Mouse (Mus musculus) retina, adult 2 months (tissue): ENCODE data around the gene Zfc3h1.

Source experiments
- DNase-seq: peaks from one replicate; pipeline ENCODE4 v3.0.0-alpha.2; 2012; ENCODE audit warnings: low read depth, low spot score

The Zfc3h1 gene

DNA sequence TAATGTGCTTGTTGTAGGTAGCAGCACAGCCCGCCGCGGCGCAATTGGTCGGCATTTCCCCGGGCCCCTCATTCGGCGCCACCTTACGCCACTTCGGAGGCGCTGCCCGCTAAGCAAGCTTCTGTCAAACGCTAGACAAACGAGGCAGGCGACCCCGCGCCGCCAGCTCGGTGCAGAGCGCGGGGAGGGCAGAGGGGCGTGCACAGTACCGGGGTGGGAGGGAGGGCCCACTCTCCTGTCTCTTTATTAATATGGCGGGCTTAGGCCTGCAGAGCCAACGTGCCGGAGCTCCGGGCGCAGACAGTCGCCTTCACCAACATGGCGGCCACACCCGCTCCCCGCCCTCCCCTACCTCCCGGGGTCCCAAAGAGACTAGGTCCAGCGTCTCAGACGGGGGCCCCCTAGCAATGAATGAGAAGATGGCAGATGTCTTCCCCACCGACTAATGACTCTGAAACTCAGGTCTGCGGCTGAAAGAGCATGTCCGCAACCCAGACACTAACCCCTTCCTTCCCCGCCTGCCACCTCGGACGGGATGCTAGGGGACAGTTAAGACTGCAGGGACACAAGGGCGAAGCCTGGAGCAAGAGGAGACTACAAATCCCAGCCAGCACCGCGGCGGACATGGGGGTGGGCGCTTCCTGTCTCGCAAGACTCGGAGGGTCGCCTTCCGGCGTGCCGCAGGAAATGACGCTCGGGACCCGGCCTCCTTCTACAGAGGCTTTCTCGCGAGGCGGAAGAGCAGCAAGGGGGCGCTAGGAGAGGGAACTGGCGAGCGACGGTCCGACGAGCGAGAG lies at the start of gene Zfc3h1, which contains the start of gene Thap2:
Zfc3h1 (plus strand) TSS at position 739 of the 797 bp plus-strand sequence.
Thap2 (minus strand) TSS at position 223 of the 797 bp plus-strand sequence.
- peak; percentile 96 for DNase-seq

DNA sequence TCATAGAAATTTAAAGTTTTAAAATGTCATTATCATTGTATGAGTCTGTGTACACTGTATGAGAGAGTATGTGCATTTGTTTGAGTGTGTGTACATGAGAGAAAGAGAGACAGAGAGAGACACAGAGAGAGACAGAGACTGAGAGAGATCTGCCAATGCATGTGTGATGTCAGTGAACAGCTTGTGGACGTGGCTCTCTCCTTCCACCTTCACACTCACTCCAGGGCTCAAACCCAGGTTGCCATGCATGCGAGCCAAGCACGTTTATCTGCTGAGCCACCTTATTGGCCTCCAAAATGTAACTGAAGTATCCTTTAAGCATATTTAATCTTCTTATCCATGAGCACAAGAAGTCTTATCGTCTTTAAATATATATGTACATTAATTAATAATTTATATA lies 47.9 kb upstream of the Zfc3h1 start:
- no peak for DNase-seq

- DNase-seq = no peak
These were observed 44.9 kb upstream of the Zfc3h1 start for GRCm38 (mm10) chr10:115339820-115340328.

DNA sequence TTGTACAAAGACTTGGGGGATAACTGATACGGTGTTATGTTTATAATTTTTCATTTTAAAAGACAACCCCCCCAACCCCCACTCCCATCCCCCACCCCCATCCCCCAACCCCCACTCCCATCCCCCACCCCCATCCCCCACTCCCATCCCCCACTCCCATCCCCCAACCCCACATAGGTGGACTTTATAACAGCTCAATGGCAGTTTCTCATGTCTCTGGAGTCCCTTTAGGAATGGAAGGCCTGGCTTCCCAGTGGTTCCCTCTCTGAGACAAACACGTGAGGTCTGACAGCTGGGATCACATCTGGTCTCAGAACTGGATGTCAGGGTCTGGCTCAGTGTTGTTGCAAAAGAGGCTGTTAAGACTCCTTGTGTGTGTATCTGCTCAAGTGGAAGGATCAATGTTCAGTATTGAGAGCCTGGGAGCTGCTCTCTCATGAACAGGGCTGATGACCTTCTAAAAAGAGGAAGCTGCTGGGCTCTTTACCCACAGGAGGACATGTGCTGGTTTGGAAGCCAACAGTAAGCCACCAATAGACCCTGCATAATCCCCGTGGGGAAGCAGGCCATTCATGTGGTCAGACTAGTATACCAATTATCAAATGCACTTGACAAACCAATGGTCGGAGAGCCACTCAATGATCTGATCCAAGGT lies 41.9 kb upstream of the Zfc3h1 start:
- DNase-seq = no peak

- DNase-seq = no peak
These were observed 38.3 kb upstream of the Zfc3h1 start for GRCm38 (mm10) chr10:115346444-115346843.

DNA sequence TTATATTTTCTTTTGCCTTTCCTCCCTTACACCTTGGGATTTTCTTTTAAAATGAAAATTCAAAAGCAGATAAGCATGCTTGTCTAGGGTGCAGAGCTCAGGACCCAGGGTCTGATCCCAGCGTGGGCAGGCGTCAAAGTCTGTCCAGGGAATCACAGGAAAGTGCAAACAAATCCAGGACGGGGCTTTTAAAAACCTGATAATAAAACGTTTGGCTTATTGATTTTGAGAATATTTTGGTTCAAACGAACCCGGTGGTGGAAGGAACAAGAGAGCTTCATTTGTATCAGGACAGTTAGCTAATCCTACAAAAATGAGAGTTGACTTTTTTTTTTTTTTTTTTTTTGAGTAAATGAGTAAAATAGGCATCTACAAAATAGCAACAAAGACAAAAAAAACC lies 36.6 kb upstream of the Zfc3h1 start:
- no peak for DNase-seq

DNA sequence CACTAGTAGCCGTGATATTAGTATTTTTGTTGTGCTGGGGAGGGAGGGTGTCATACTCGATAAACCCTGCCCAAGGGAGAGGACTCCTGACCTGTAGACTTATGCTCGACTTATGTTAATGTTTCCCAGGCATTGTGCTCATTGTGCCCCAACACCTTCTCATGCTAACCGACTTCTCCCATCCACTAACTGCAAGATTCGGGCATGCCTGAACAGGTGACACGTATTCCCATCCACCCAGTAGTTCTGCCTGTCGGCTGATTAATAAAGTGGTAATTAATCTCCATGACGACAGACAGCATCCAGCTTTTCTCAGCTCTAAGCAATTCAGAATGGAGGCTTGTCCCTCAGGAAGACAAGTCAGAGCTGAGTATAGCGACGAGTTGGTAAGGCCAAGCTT lies 35.7 kb upstream of the Zfc3h1 start:
- no peak for DNase-seq

- no peak for DNase-seq
These were observed 35.2 kb upstream of the Zfc3h1 start for GRCm38 (mm10) chr10:115349509-115349908.

DNA sequence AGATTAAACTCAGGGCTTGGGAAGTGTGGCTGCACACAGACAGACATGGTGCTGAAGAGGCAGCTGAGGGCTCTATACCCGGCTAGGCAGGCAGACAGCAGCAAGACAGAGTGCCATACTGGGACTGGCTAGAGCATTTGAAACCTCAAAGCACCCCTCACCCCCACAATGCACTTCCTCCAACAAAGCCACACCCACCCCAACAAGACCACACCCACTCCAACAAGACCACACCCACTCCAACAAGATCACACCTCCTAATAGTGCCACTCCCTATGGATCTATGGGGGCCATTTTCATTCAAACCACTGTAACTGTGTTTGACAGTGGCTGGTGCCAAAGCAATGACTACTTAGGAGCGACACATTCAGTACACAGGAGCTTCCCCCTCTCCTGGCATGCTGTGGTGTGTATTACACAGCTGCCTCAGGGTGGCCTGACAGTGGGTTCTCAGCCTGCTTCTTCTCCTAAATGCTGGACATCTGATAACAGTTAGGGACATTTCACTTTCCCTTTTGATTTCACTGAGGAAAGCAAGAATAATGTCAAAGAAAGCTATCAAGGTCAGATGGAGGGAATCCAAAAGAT lies 33.9 kb upstream of the Zfc3h1 start:
- DNase-seq = no peak

DNA sequence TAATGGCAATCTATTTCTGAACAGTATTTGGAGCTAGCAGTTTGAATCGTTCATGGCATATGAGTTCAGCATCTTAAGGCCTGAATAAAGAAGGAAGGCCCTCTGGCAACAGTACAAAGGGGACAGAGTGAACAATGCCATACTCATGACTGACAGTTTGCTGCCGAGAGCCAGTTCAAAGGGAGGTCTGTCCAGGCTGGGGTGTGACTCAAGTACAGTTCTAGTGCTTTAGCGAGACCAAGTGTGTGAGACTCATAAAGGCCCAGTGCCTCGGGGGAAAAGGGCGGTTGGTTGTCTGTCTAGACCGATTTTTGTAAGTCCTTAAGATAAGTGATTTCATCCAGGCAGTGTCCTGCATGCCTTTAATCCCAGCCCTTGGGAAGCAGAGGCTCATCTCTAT lies 30.2 kb upstream of the Zfc3h1 start:
- DNase-seq = no peak

GRCm38 (mm10) chr10:115355016-115355415 lies 29.7 kb upstream of the Zfc3h1 start:
- DNase-seq = no peak

- no peak for DNase-seq
These were observed 28.7 kb upstream of the Zfc3h1 start for GRCm38 (mm10) chr10:115356106-115356505.

- no peak for DNase-seq
These were observed 26.4 kb upstream of the Zfc3h1 start for GRCm38 (mm10) chr10:115358216-115358919.

DNA sequence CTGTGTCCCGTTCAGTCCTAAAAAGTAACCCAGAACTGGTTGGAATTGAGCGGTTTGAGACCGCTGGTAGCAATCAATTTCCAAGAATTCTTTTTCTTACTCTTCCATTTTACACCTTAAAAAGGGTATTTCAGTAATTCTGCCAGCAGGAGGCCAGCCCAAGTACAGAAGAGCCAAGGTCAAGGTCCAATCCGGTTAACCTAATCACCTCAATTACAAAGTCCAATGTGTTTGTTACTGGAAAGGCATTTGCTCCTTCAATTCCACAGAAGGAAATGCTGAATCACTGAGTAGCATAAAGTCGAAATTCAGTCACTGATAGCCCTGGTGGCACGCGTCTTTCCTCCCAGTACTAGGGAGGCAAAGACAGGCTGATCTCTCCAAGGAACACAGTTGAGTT lies 25.7 kb upstream of the Zfc3h1 start:
- DNase-seq = no peak

- DNase-seq = peak; percentile 89
These were observed 22.7 kb upstream of the Zfc3h1 start, which contains the start of gene Tmem19 for GRCm38 (mm10) chr10:115361840-115362622. Gene Tmem19, minus strand, starts transcription at chr10:115362501.

DNA sequence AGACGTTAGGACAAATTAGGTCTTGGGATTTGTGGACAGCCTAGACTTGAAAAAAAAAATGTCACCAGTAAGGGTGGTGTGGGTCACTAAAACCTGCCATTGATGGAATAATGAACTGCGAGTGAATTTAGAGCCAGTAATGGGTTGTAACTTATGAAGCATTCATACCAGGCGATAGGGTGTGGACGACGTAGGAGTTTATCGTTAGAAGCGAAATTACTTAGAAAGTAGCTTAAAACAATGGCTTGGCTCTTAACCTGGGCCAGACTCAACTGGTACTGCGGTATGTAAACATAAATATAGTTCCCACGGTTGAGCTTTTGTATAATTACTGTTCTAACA lies 22.2 kb upstream of the Zfc3h1 start:
- DNase-seq = no peak

- no peak for DNase-seq
These were observed 21.6 kb upstream of the Zfc3h1 start for GRCm38 (mm10) chr10:115363151-115363550.

GRCm38 (mm10) chr10:115381506-115382084 lies 3.2 kb upstream of the Zfc3h1 start:
- no peak for DNase-seq

DNA sequence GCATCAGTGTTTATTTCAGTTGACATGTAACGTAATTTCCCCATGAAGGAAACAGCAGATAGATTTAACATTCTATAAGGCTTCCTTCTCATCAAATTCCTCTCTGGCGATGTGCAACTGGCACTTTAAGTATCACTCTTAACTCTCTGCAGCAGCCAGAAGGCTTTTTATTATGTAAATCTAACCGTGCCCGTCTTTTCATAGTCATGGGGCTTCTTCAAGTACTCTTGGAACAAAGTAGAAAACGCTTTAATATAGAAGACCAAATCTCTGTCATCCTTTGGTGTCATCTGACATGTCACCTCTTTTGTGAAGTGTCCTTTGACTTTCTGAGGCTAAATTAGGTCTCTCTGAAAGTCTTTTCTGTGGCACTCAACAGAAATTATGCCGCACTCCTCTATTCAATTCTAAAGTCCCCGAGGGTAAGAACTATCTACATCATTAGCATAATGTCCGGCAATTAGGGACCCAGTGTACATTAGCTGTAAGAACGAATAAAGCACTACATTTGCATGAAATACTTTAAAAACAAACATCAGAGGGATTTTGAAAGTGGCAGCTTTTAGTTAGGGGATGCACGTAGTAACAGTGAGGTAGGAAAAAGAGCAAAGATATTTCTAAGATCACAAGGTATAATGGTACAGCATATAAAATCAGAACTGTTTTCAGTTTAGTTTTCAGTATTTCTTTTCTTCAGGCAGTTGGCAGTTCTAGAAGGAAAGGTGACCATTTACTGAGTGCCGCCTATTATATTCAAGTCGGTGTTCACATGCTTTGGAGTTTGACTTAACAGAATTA lies 1.7 kb upstream of the Zfc3h1 start:
- no peak for DNase-seq
